Mouse (Mus musculus): ENCODE data around the gene Rpl37.
A peak's percentile ranks its signal among the peaks of the same experiment; 100 is the strongest.

Gene Rpl37

GRCm38 (mm10) chr15:5155093-5155492, 38.6 kb downstream of the Rpl37 start:
- DNase-seq, result no peak

- no peak for DNase-seq
Measured at GRCm38 (mm10) chr15:5156355-5156754, 39.9 kb downstream of the Rpl37 start.

GRCm38 (mm10) chr15:5157386-5157785, 40.9 kb downstream of the Rpl37 start:
- no peak for DNase-seq

- peak; percentile 15 for DNase-seq
Measured at GRCm38 (mm10) chr15:5158827-5159226, 42.4 kb downstream of the Rpl37 start.

- no peak for DNase-seq
Measured at GRCm38 (mm10) chr15:5165121-5165773, 48.8 kb downstream of the Rpl37 start.
